Mouse (Mus musculus): ENCODE measurements around the gene Kif14.

DNA sequence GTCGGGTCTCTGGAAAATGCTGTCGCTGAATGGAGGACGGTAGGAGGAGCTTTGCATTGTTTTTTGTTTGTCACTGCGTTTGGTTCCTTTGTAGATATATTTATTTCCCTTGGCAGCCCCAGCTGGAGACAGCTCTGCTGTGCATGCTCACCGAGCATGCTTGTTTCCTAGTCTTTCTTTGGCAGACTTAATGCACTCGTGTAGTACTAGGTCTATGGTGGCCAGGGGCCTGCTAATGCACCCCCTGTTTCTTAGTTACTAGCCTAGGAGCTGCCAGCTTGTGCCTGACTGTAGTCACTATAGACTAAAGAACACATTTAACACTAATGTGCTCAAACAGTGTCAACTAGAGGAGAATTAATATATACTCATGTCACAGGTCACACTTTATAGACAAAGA lies 59.7 kb downstream of the Kif14 start:
- TF ChIP-seq POLR2A (IDR thresholded peaks at IDR 0.05; ENCODE audit: low read depth, low read length) (no peak), JUND (conservative IDR thresholded peaks at IDR 0.05; ENCODE audit: low read depth, low read length) (no peak), CTCF (conservative IDR thresholded peaks at IDR 0.05 in 1 of 2, IDR thresholded peaks at IDR 0.05 in 1 of 2; ENCODE audit: low read depth in 2 of 2, low read length in 2 of 2) (no peak), SIN3A (IDR thresholded peaks at IDR 0.05; ENCODE audit: low read length) (no peak), ZC3H11A (IDR thresholded peaks at IDR 0.05; ENCODE audit: low read depth, low read length) (no peak), MYC (IDR thresholded peaks at IDR 0.05; ENCODE audit: low read depth, low read length) (no peak), TCF12 (IDR thresholded peaks at IDR 0.05; ENCODE audit: low read depth, low read length) (no peak), E2F4 (IDR thresholded peaks at IDR 0.05; ENCODE audit: insufficient replicate concordance, low read depth, low read length) (no peak), MAFK (IDR thresholded peaks at IDR 0.05; ENCODE audit: insufficient replicate concordance, low read length) (no peak), TBP (conservative IDR thresholded peaks at IDR 0.05; ENCODE audit: low read depth, low read length) (no peak), MAZ (IDR thresholded peaks at IDR 0.05; ENCODE audit: low read depth, low read length) (no peak), CHD1 (IDR thresholded peaks at IDR 0.05; ENCODE audit: low read depth, low read length) (no peak)
